Mouse (Mus musculus) lung, embryonic 14.5 days (tissue): Measurements from ENCODE around the gene Robo1. TPM values are rescaled to one million over a fixed set of nuclear protein-coding genes. Genes with fewer than 3 reads are reported as not detected.

Source experiments
- ATAC-seq: fragments of 200-750 bp; cut with Nextera tagmentation; 2 replicates; pipeline ENCODE4 v1.8.0; 2017; ENCODE audit warnings: mild to moderate bottlenecking, moderate TSS enrichment, moderate library complexity; ENCODE audit not compliant: insufficient read depth
- DNase-seq: peaks from one replicate; pipeline ENCODE4 v3.0.0-alpha.2; 2015
- H3K27ac ChIP-seq: fragments of 300-500 bp; sonication (generic); 2 replicates; pipeline ENCODE4 v1.5.1; 2014; ENCODE audit warnings: low read depth, mild to moderate bottlenecking, moderate library complexity
- H3K27me3 ChIP-seq: fragments of 300-500 bp; sonication (generic); 2 replicates; pipeline ENCODE4 v1.6.1; 2014; ENCODE audit warnings: low read length, control low read depth; ENCODE audit not compliant: insufficient read depth
- H3K36me3 ChIP-seq: fragments of 300-500 bp; sonication (generic); 2 replicates; pipeline ENCODE4 v1.6.1; 2014; ENCODE audit warnings: control low read depth; ENCODE audit not compliant: insufficient read depth
- H3K4me1 ChIP-seq: fragments of 300-500 bp; sonication (generic); 2 replicates; pipeline ENCODE4 v1.6.1; 2014; ENCODE audit warnings: antibody characterized with exemption, control low read depth; ENCODE audit not compliant: insufficient read depth
- H3K4me2 ChIP-seq: fragments of 300-500 bp; sonication (generic); 2 replicates; pipeline ENCODE4 v1.6.1; 2014; ENCODE audit warnings: mild to moderate bottlenecking
- H3K4me3 ChIP-seq: fragments of 300-500 bp; sonication (generic); 2 replicates; pipeline ENCODE4 v1.5.1; 2014; ENCODE audit warnings: low read depth, low read length
- H3K9ac ChIP-seq: fragments of 300-500 bp; sonication (generic); 2 replicates; pipeline ENCODE4 v1.6.1; 2014
- H3K9me3 ChIP-seq: fragments of 300-500 bp; sonication (generic); 2 replicates; pipeline ENCODE4 v1.6.1; 2016; ENCODE audit warnings: low read depth, low read length, control low read depth
- CTCF ChIP-seq: IDR thresholded peaks from 2 replicates; pipeline ENCODE4 v1.5.1; 2016; ENCODE audit warnings: antibody characterized with exemption, low read depth
- WGBS: fragments of 180-500 bp; shearing (Covaris S2); extraction: QIAGEN DNeasy Blood & Tissue Kit; methylation state at CpG from one replicate; pipeline ENCODE4 v1.1.7; 2014; 5-methylcytosine and 5-hydroxymethylcytosine counted together
- polyA plus RNA-seq: library from polyadenylated mRNA; unstranded; fragments of >200 nt; fragmentation: Nextera tagmentation; extraction: Ambion mirVana; gene quantifications from 2 replicates; pipeline ENCODE4 v1.2.1, GENCODE M21; 2014

Robo1 gene
- polyA plus RNA-seq, 1 experiment from 2014 or later, result 38.6 TPM

DNA sequence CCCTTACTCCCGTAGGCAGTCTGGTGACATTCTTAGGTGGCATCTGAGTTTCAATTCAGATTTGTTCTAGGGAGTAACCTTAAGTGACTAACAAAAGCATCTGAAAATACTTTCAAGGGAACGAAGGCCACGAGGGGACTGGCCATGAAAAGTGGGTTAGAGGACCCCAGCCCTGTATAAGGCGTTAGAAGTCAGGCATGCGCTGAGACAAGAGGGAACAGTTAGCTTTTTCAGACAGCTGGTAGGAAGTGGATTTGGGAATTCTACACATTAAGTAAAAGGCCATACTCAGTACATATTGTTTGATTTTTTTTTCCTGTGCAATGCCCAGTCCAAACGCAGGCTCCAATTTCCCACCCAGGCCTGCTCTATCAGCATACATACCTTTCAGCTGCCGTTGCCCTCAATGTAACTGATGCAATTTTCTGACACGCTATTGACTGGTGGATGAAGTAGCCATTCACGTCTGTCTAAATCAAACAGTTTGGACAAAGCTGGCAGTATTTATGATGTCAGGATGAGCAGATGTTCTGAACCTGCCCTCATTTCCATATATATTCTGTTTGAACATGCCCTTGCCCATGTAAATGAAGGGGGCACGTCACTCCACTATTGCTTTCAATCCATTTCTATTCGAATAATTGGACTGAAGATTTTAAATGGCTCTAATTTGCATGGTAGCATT lies 651.1 kb downstream of the Robo1 start:
- Histone ChIP-seq H3K27me3 (no peaks in the 10 kb centered on the region), H3K9ac (no peak overlapping the region), H3K36me3 (no peaks in the 10 kb centered on the region; the same call in 1 of the 2 replicates), H3K4me2 (no peak overlapping the region), H3K4me3 (no peak overlapping the region), H3K9me3 (no peaks in the 10 kb centered on the region), H3K4me1 (no peaks in the 10 kb centered on the region), H3K27ac (no peak overlapping the region)
- DNase-seq, result no peak
- 81% methylated on average over 11 of the region's 11 CpGs for WGBS
- ATAC-seq, result no peak
- TF ChIP-seq CTCF, result no peak

GRCm38 (mm10) chr16:72959823-72960222 lies 651.7 kb downstream of the Robo1 start:
- no peak for TF ChIP-seq CTCF
- no peak overlapping the region for H3K27ac ChIP-seq
- no peak overlapping the region for H3K4me3 ChIP-seq
- no peak for DNase-seq
- H3K36me3 ChIP-seq, result no peaks in the 10 kb centered on the region; the same call in 1 of the 2 replicates
- ATAC-seq, result no peak
- no peak overlapping the region for H3K4me2 ChIP-seq
- H3K27me3 ChIP-seq, result no peaks in the 10 kb centered on the region
- WGBS, result 93% methylated on average over 6 of the region's 6 CpGs
- no peak overlapping the region for H3K9ac ChIP-seq
- H3K4me1 ChIP-seq, result no peaks in the 10 kb centered on the region
- H3K9me3 ChIP-seq, result no peaks in the 10 kb centered on the region

GRCm38 (mm10) chr16:72963782-72964181 lies 655.7 kb downstream of the Robo1 start:
- Histone ChIP-seq H3K27ac (no peak overlapping the region), H3K9me3 (no peaks in the 10 kb centered on the region), H3K9ac (no peak overlapping the region), H3K27me3 (no peaks in the 10 kb centered on the region), H3K36me3 (no peaks in the 10 kb centered on the region; the same call in 1 of the 2 replicates), H3K4me3 (no peak overlapping the region), H3K4me1 (no peaks in the 10 kb centered on the region), H3K4me2 (no peak overlapping the region)
- TF ChIP-seq CTCF, result peak; percentile 16; the same call in 1 of the 2 replicates
- DNase-seq, result no peak
- ATAC-seq, result no peak
- 95% methylated on average over 3 of the region's 3 CpGs for WGBS

DNA sequence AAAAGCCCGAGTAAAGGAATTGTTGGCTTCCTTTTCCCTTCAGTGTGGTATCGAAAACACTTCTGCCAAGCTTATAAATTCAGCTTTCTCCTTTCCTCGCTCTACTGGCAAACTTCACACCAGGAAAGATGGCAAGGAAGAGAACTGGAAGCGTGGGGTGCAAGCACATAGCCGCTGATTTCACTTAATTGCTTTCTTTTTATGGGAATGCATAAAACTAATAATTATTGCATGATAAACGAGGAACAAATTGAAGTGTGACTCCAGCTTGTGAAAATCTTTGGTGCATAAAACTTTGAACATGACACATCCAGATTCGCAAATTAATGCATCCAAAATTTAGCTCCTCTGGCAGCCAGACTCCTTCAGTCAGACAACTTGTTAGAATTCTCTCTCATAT lies 659.4 kb downstream of the Robo1 start:
- TF ChIP-seq CTCF, result no peak
- Histone ChIP-seq H3K4me1 (no peaks in the 10 kb centered on the region), H3K36me3 (peaks cover 11% of the 10 kb centered on the region), H3K4me3 (no peak overlapping the region), H3K27me3 (no peaks in the 10 kb centered on the region), H3K9ac (no peak overlapping the region), H3K27ac (no peak overlapping the region), H3K9me3 (no peaks in the 10 kb centered on the region), H3K4me2 (no peak overlapping the region)
- DNase-seq (no peak), ATAC-seq (no peak)
- 81% methylated on average over 7 of the region's 7 CpGs for WGBS

- H3K9ac ChIP-seq, result no peak overlapping the region
- H3K27me3 ChIP-seq, result no peaks in the 10 kb centered on the region
- WGBS, result 89% methylated on average over 7 of the region's 7 CpGs
- H3K27ac ChIP-seq, result no peak overlapping the region
- no peak for ATAC-seq
- no peak for TF ChIP-seq CTCF
- no peaks in the 10 kb centered on the region for H3K9me3 ChIP-seq
- no peak for DNase-seq
- H3K4me2 ChIP-seq, result no peak overlapping the region
- no peak overlapping the region for H3K4me3 ChIP-seq
- peaks cover 12% of the 10 kb centered on the region for H3K36me3 ChIP-seq
- H3K4me1 ChIP-seq, result no peaks in the 10 kb centered on the region
These were observed 661.9 kb downstream of the Robo1 start for GRCm38 (mm10) chr16:72969990-72970389.

GRCm38 (mm10) chr16:72973685-72974084 lies 665.6 kb downstream of the Robo1 start:
- Histone ChIP-seq H3K4me2 (no peak overlapping the region), H3K4me1 (no peaks in the 10 kb centered on the region), H3K27ac (no peak overlapping the region), H3K9me3 (no peaks in the 10 kb centered on the region), H3K4me3 (no peak overlapping the region), H3K36me3 (peaks cover 17% of the 10 kb centered on the region), H3K9ac (no peak overlapping the region), H3K27me3 (no peaks in the 10 kb centered on the region)
- no peak for DNase-seq
- no peak for TF ChIP-seq CTCF
- WGBS, result 78% methylated on average over 6 of the region's 6 CpGs
- no peak for ATAC-seq

DNA sequence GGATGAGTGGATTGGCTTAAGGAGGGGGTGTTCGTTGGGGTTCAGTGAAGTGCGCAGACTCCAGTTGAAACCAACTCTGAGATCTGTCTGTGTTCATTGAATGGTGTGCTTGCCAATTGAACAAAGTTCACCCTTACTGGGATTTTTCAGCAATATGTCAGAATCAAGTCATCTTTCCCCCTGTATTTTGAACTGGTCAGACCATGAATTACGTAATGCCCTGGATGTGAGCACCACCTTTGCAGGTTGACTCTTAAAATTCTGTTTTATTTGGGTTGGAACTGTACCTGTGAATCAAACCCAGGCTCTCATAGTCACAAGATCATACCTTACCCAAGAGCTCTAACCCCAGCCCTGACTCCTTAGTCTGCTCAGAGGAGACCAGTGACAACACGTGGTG lies 666.6 kb downstream of the Robo1 start:
- H3K36me3 ChIP-seq, result peaks cover 17% of the 10 kb centered on the region
- 92% methylated on average over 4 of the region's 4 CpGs for WGBS
- ATAC-seq, result no peak

More for the DNA sequence above, 666.6 kb downstream of the Robo1 start:
- DNase-seq, result no peak
- H3K9me3 ChIP-seq, result no peaks in the 10 kb centered on the region
- no peak overlapping the region for H3K4me2 ChIP-seq
- no peak overlapping the region for H3K27ac ChIP-seq
- no peak overlapping the region for H3K4me3 ChIP-seq
- H3K4me1 ChIP-seq, result no peaks in the 10 kb centered on the region
- TF ChIP-seq CTCF, result no peak
- no peaks in the 10 kb centered on the region for H3K27me3 ChIP-seq
- no peak overlapping the region for H3K9ac ChIP-seq
